Mouse (Mus musculus) kidney, embryonic 15.5 days (tissue): Measurements from ENCODE around the gene Thada. TPM values are rescaled to one million over a fixed set of nuclear protein-coding genes. Genes with fewer than 3 reads are reported as not detected.

ENCODE experiments used
- ATAC-seq: fragments of 200-750 bp; cut with Nextera tagmentation; replicated peaks from 2 replicates; pipeline ENCODE4 v1.8.0; 2017; ENCODE audit warnings: moderate TSS enrichment; ENCODE audit not compliant: low FRiP score
- H3K27ac ChIP-seq: fragments of 300-500 bp; sonication (generic); 2 replicates; pipeline ENCODE4 v1.5.1; 2015; ENCODE audit warnings: mild to moderate bottlenecking, inconsistent platforms
- H3K27me3 ChIP-seq: fragments of 300-500 bp; sonication (generic); 2 replicates; pipeline ENCODE4 v1.6.1; 2015; ENCODE audit warnings: inconsistent platforms
- H3K36me3 ChIP-seq: fragments of 300-500 bp; sonication (generic); 2 replicates; pipeline ENCODE4 v1.6.1; 2015; ENCODE audit warnings: inconsistent platforms
- H3K4me1 ChIP-seq: fragments of 300-500 bp; sonication (generic); 2 replicates; pipeline ENCODE4 v1.6.1; 2015; ENCODE audit warnings: inconsistent platforms
- H3K4me2 ChIP-seq: fragments of 300-500 bp; sonication (generic); 2 replicates; pipeline ENCODE4 v1.6.1; 2015; ENCODE audit warnings: moderate library complexity, mild to moderate bottlenecking, inconsistent platforms
- H3K4me3 ChIP-seq: fragments of 300-500 bp; sonication (generic); replicated peaks from 2 replicates; pipeline ENCODE4 v1.5.1; 2015; ENCODE audit warnings: mild to moderate bottlenecking, inconsistent platforms
- H3K9ac ChIP-seq: fragments of 300-500 bp; sonication (generic); 2 replicates; pipeline ENCODE4 v1.6.1; 2015; ENCODE audit warnings: mild to moderate bottlenecking, inconsistent platforms
- H3K9me3 ChIP-seq: fragments of 300-500 bp; sonication (generic); replicated peaks from 2 replicates; pipeline ENCODE4 v1.6.1; 2016; ENCODE audit warnings: inconsistent platforms
- WGBS: fragments of 180-500 bp; shearing (Covaris S2); methylation state at CpG from one replicate; pipeline ENCODE4 v1.1.7; 2015; ENCODE audit warnings: mixed read lengths; 5-methylcytosine and 5-hydroxymethylcytosine counted together
- polyA plus RNA-seq: library from polyadenylated mRNA; unstranded; fragments of >200 nt; fragmentation: Nextera tagmentation; extraction: Ambion mirVana; gene quantifications from 2 replicates; pipeline ENCODE4 v1.2.1, GENCODE M21; 2015

The Thada gene
- polyA plus RNA-seq: 10.3 and 10.4 TPM in 2 replicates

DNA sequence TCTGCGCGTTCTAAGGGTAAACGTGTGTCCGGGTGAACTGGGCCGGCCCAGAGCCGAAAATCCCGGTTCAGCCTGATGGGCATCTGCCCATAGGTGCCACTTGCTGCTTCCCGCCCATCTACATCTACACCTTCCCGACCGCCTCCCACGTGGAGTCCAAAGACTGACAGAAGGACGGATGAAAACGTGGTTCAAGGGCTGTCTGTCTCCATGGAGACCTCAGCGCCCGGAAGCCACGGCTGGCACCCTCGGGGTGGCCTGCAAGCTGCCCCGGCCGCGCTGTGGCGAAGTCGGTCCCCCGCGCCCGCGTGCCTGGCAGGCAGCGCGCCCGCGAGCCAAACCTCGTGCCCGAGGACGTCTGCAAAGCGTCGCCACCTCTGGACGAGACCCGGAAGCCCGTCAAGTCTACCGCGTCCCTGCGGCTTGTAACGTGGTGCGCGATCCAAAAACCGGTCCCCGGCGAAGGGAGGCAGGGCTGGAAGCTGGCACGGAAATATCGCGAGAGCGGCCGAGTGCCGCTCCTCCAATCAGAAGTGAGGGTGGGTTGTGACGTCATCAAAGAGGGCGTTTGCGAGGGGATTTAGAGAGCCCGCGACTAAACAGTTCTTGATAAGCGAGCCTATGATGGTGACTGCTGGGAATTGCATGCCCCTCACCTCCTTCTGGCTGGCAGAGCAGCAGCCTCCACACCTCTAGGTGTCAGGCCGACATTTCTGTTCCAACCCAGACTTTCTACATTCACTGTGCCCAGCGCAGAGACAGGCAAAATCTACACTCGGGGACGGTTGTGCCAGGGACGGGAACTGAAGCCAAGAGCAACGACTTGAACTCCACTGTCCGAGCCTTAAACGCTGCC is at the start of gene Thada:
Gene Thada, minus strand, starts transcription at position 453 of the 856 bp plus-strand sequence.
- peak within 1 kb of the TSS; percentile 92 for H3K4me3 ChIP-seq
- H3K9ac ChIP-seq: peak within 1 kb of the TSS; percentile 86
- WGBS: under 1% methylated on average over 67 of the region's 67 CpGs
- ATAC-seq: peak; percentile 98
- peak within 1 kb of the TSS; percentile 89 for H3K27ac ChIP-seq
- H3K4me1 ChIP-seq: peaks cover 17% of the 10 kb centered on the region
- peak within 1 kb of the TSS; percentile 80 for H3K4me2 ChIP-seq
- no peaks in the 10 kb centered on the region for H3K27me3 ChIP-seq
- no peaks in the 10 kb centered on the region for H3K9me3 ChIP-seq
- H3K36me3 ChIP-seq: peaks cover 8% of the 10 kb centered on the region

DNA sequence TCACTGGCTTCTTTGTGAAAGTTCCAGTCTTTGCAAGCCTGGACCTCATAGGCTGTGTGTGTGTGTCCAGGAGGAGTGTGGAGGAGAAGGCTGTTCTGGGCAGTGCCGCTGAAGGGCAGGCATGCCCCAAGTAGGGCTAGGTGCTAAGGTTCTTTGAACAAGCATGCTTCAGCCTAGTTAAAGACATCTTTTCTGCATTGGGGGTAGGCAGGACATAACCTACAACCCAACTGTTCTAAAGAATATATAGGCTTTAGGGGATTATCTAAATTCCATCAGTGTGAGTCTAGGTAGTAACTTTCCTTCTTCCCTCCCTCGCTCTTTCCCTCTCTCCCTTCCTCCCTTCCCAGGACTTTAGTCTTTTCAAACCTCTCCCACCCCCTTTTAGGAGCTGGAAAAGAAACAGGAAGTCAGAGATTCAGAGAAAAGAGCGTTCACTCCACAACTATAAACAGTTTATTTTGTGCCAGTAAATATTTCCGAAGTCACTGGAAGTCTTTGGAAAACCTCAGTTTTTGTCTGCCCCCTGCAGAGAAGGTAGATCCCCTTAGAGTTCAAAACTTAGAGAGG is 46.6 kb upstream of the Thada start:
- peak; percentile 59 for ATAC-seq
- Histone ChIP-seq H3K27me3 (no peaks in the 10 kb centered on the region), H3K4me2 (peak overlapping the region; percentile 80), H3K27ac (peak overlapping the region; percentile 91), H3K36me3 (no peaks in the 10 kb centered on the region), H3K4me3 (peak overlapping the region; percentile 63), H3K9ac (peak overlapping the region; percentile 53), H3K4me1 (peaks cover 30% of the 10 kb centered on the region), H3K9me3 (no peaks in the 10 kb centered on the region)
- 27% methylated on average over 4 of the region's 4 CpGs for WGBS

DNA sequence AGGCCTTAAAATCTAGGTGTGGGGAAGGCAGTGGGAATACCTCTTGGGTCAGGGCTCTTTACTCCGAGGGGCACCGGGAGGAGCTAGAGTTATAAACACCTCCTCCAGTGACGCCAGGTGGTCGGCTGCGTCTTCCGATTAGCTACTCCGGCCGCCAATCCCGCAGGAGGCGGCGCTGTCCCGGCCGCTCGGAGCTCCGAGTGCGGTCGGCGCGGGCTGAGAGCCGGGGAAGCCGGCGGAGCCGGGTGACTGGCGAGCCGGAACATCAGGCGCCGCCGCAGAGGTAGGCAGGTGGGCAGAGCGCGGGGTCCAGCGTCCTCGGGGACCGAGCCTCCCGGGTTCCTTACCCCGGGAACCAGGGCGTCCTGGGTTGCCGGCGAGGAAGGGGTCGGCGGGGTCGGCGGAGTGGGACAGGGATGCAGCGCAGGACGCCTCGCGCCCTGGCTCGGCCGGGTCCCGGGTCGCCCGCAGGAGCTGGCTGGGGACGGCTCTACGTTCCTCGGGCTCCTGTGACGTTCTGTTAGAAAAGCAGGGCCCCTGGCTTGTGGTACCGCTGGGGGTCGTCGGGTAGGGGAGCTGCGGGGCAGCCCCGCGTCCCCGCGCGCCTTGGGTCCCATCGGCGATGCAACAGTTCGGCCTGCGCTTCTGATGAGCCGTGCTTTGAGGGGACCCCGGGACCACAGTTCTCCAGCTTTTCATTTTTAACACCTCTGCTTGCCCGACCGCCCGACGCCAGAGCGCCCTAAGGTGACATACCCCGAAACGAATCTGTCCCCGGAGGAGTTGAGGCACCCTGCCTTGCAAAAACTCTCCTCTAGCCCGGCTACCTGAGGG is 45.9 kb upstream of the Thada start, which contains the start of gene Plekhh2:
Gene Plekhh2, plus strand, starts transcription at position 214 of the 834 bp plus-strand sequence.
- Histone ChIP-seq H3K4me2 (peak within 1 kb of the TSS; percentile 80), H3K36me3 (no peaks in the 10 kb centered on the region), H3K9ac (peak within 1 kb of the TSS; percentile 53), H3K9me3 (no peaks in the 10 kb centered on the region), H3K27me3 (no peaks in the 10 kb centered on the region), H3K4me3 (peak within 1 kb of the TSS; percentile 63), H3K27ac (peak within 1 kb of the TSS; percentile 91), H3K4me1 (peaks cover 30% of the 10 kb centered on the region)
- peak; percentile 87 for ATAC-seq
- under 1% methylated on average over 78 of the region's 79 CpGs for WGBS

DNA sequence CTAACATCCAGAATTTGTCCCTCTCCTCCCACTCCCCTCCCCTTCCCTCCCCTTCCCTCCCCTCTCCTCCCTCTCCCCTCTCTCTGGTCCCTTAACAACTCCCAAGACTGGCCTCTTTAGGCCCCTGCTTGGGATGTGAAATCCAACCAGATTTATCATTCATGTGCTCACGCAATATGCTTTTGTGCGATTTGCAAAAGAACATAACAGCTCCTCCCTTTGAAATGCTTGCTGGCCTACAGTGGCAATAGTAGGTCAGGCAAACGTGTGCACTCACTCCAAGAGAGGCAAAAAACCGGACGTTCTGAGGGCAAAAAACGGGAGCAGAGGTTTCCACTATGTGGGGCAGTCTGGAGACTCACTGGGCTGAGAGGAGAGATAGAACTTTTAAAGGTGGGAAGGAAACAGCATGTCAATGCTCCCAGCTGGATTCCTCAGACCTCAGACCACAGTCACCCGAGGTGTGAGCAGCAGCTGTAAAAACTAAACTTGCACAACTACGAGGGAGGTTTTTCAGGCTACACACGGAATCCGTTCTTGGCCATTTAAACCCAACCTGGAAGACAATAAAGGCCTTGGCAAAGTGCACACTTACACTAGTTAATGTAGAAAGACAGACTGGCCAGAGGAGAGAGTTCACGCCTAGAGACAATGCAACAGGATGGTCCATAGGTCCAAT is 45.1 kb upstream of the Thada start:
- Histone ChIP-seq H3K36me3 (no peaks in the 10 kb centered on the region), H3K9me3 (no peaks in the 10 kb centered on the region), H3K4me2 (peak overlapping the region; percentile 80), H3K4me3 (peak overlapping the region; percentile 63), H3K27ac (peak overlapping the region; percentile 91), H3K4me1 (peaks cover 30% of the 10 kb centered on the region), H3K9ac (peak overlapping the region; percentile 53; the same call in 1 of the 2 replicates), H3K27me3 (no peaks in the 10 kb centered on the region)
- ATAC-seq: peak; percentile 20
- 19% methylated on average over 11 of the region's 11 CpGs for WGBS

DNA sequence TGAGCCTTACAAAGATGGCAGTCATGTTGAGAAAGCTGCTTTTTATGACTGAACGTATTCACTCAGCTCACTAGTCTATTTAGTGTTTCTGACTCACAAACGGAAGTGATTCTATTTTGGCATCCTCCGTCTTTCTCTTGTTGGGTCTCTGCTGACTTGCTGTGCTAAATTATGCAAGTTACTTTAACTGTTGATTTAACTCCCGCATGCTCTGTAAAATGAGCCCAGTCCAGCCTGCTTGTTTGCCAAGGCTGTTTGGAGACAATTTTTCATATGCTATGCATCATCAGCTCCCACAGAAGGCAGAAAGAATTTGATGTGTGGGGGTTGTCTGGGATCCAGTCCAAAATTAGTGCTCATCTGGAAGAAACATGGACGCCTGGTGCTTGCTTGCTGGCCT is 44.4 kb upstream of the Thada start:
- ATAC-seq: 0 out of 2 replicates have a peak, but pooled peaks have one; percentile 20
- Histone ChIP-seq H3K4me3 (no peak overlapping the region), H3K27ac (peak overlapping the region; percentile 91), H3K9ac (no peak overlapping the region), H3K36me3 (no peaks in the 10 kb centered on the region), H3K27me3 (no peaks in the 10 kb centered on the region), H3K9me3 (no peaks in the 10 kb centered on the region), H3K4me1 (peaks cover 30% of the 10 kb centered on the region), H3K4me2 (0 out of 2 replicates have a peak overlapping the region, but pooled peaks have one; percentile 6)
- 30% methylated on average over 5 of the region's 5 CpGs for WGBS

DNA sequence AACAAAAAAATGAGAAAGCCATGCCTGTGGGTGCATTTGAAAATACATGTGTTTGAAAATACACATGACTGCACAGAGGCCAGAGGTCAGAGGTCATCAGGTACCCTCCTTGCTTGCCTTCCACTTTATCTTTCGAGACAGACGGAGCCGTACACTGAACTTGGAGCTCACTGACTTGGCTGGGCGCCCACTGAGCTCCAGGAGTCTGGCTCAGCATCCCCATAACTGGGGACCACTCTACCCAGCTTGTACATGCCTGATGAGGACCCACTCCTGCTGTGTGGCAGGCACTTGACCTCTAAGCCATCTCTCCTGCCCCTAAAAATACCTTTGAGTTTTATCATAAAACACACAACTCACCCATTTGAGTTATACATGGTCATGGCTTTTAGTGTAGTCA is 43.2 kb upstream of the Thada start:
- 63% methylated on average over 4 of the region's 4 CpGs for WGBS
- H3K4me3 ChIP-seq: no peak overlapping the region
- H3K27me3 ChIP-seq: no peaks in the 10 kb centered on the region
- 0 out of 2 replicates have a peak overlapping the region, but pooled peaks have one; percentile 91 for H3K27ac ChIP-seq
- no peaks in the 10 kb centered on the region for H3K9me3 ChIP-seq
- peaks cover 30% of the 10 kb centered on the region for H3K4me1 ChIP-seq
- no peaks in the 10 kb centered on the region for H3K36me3 ChIP-seq
- H3K9ac ChIP-seq: no peak overlapping the region
- no peak overlapping the region for H3K4me2 ChIP-seq
- ATAC-seq: no peak

DNA sequence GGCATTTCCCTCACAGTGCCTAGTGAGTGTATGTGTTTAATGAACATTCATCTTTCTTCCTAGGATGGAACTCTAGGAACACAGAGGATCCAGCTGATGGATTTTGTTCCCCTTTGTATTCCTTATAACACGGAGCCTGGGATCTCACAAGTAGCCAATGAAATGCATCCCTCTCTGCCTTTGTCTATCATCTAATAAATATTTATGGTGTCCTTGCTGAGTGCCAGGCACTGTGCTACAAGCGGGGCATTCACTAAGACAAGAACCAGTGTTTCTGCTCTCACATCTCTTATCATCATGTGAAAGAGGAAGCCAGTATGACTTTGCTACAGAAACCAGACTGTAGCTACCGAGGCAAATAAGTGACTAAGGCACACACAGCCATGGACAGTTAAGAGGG is 42.7 kb upstream of the Thada start:
- Histone ChIP-seq H3K36me3 (no peaks in the 10 kb centered on the region), H3K9ac (no peak overlapping the region), H3K4me2 (no peak overlapping the region), H3K9me3 (no peaks in the 10 kb centered on the region), H3K27me3 (no peaks in the 10 kb centered on the region), H3K27ac (no peak overlapping the region), H3K4me1 (peaks cover 30% of the 10 kb centered on the region), H3K4me3 (no peak overlapping the region)
- no peak for ATAC-seq
- WGBS: 71% methylated on average over 3 of the region's 3 CpGs

DNA sequence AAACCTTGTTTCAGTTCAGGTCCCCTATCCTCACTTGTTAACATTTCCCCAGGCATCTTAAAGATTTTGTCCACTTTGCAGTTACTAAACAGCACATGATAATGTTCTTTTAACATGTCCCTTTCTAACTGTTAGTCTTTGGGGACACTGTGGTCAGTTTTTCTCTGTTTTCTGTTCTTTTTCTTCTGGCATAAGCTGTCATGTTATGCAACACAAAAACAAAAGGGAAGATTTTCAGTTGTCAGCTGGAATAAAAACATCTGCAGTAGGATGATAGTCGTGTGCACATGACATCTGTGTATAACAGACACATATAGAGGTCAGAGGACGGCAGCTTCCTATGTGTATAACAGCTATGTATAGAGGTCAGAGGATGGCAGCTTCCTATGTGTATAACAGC is 39.9 kb upstream of the Thada start:
- ATAC-seq: no peak
- no peak overlapping the region for H3K9ac ChIP-seq
- H3K27me3 ChIP-seq: no peaks in the 10 kb centered on the region
- H3K4me2 ChIP-seq: no peak overlapping the region
- 65% methylated on average over 2 of the region's 2 CpGs for WGBS
- H3K4me3 ChIP-seq: no peak overlapping the region
- no peaks in the 10 kb centered on the region for H3K9me3 ChIP-seq
- H3K4me1 ChIP-seq: peaks cover 24% of the 10 kb centered on the region
- no peaks in the 10 kb centered on the region for H3K36me3 ChIP-seq
- H3K27ac ChIP-seq: no peak overlapping the region

DNA sequence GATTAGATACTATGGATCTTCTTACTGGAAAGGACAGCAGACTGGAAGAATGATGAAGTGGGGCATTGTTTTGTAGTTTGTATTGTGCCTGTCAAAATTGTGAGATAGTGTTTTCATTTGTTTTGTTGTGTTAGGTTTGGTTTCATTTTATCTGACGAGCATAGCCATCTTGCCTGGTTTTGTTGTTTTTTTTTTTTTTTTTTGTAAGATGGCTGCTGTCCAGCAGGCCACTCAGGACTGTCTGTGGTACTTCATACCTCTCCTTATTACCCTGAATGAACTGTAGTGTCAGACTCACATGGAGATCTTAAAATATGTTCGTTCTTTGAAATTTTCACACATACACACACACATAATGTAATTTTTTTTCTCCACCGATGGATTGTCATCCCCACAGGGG is 36.3 kb upstream of the Thada start:
- 61% methylated on average over 3 of the region's 3 CpGs for WGBS
- Histone ChIP-seq H3K9ac (no peak overlapping the region), H3K36me3 (no peaks in the 10 kb centered on the region), H3K4me1 (peaks cover 15% of the 10 kb centered on the region), H3K27me3 (no peaks in the 10 kb centered on the region), H3K27ac (no peak overlapping the region), H3K4me2 (no peak overlapping the region), H3K9me3 (no peaks in the 10 kb centered on the region), H3K4me3 (no peak overlapping the region)
- no peak for ATAC-seq

DNA sequence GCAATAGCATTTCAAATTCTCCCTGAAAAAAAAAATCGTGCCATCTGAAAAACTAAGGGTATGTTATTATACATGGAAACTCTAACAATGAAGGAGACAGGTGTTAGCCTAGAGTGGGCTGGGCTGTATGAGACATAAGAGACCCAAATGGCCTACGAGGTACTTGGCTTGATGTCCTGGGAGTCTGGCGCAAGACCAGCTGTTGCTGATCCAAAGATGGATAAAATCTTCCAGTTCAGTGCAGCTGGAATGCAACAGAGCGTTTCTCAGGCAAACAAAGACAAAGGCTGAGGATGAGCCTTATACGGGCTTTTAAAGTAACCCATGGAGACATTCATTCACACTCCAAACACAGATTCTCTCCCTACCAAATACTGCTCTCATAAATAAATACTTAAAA is 32.6 kb upstream of the Thada start:
- H3K9ac ChIP-seq: no peak overlapping the region
- H3K36me3 ChIP-seq: no peaks in the 10 kb centered on the region
- H3K4me2 ChIP-seq: no peak overlapping the region
- peaks cover 15% of the 10 kb centered on the region for H3K4me1 ChIP-seq
- no peak overlapping the region for H3K4me3 ChIP-seq
- no peaks in the 10 kb centered on the region for H3K9me3 ChIP-seq
- ATAC-seq: no peak
- no peaks in the 10 kb centered on the region for H3K27me3 ChIP-seq
- H3K27ac ChIP-seq: peak overlapping the region; percentile 79
- WGBS: 39% methylated on average over 5 of the region's 5 CpGs

DNA sequence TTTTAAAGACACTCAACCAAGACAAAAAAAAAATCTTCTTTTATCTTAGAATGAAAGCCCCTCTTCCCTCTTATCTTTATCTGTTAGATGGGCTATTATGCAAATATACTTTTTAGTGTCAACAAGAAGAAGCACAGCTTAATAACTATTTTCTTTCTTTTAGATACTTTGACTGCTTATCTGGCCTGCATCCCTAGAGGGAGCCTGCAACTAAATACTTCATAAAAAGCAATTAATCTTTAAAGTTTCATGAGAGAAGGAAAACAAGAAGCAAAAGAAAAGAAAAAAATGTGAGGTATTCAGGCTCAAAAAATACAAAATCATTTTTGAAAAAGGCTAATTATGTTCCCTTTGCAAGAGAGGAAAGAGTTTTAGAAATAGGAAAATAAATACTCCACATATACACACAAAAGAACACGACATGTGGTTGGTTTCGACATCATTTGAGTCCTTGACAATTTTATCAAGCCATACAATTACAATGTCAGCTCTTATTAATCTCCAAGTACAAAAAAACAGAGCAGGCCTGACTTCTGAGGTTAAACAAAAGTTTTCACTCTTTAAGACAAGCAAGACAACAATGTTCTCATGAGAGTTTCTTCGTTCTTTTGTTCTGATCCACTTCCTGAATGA is 32.1 kb upstream of the Thada start:
- ATAC-seq: no peak
- H3K27ac ChIP-seq: peak overlapping the region; percentile 79
- H3K9ac ChIP-seq: no peak overlapping the region
- no peaks in the 10 kb centered on the region for H3K9me3 ChIP-seq
- no peaks in the 10 kb centered on the region for H3K27me3 ChIP-seq
- H3K4me1 ChIP-seq: peaks cover 12% of the 10 kb centered on the region
- no peak overlapping the region for H3K4me3 ChIP-seq
- no peaks in the 10 kb centered on the region for H3K36me3 ChIP-seq
- 54% methylated on average over 3 of the region's 3 CpGs for WGBS
- H3K4me2 ChIP-seq: no peak overlapping the region
